Comparison of ENCODE assay signal across 8 mouse cellular contexts in genomic region chr1:167220303-167221174, GRCm38 (mm10).
A peak's percentile ranks its signal among the peaks of the same experiment; 100 is the strongest.
DNase-seq lines count a peak whose midpoint lies in the region; ATAC-seq lines count a peak whose summit lies in the region.

No protein-coding gene starts in this region.

- no peak overlapping the region; the same call in 1 of the 2 replicates for H3K9ac ChIP-seq in embryonic facial prominence, embryonic 14.5 days (ENCODE audit: low read depth, low read length)
- H3K9ac ChIP-seq in liver, embryonic 12.5 days, result no peak overlapping the region
- H3K9ac ChIP-seq in neural tube, embryonic 11.5 days (ENCODE audit: low read length), result no peak overlapping the region
- no peak overlapping the region for H3K9ac ChIP-seq in stomach, embryonic 16.5 days (ENCODE audit: low read length)

- H3K4me2 ChIP-seq in embryonic facial prominence, embryonic 14.5 days (ENCODE audit: low read depth, low read length), result no peak overlapping the region
- H3K4me2 ChIP-seq in liver, embryonic 12.5 days, result no peak overlapping the region
- H3K4me2 ChIP-seq in neural tube, embryonic 11.5 days (ENCODE audit: low read depth), result no peak overlapping the region
- no peak overlapping the region for H3K4me2 ChIP-seq in stomach, embryonic 16.5 days (ENCODE audit: low read depth, low read length)

- no peak overlapping the region for H3K4me3 ChIP-seq in embryonic facial prominence, embryonic 14.5 days (ENCODE audit: low read depth, low read length)
- no peak overlapping the region for H3K4me3 ChIP-seq in heart, embryonic 10.5 days
- H3K4me3 ChIP-seq in liver, embryonic 12.5 days, result no peak overlapping the region
- H3K4me3 ChIP-seq in neural tube, embryonic 11.5 days (ENCODE audit: low read depth, low read length), result no peak overlapping the region
- H3K4me3 ChIP-seq in stomach, embryonic 16.5 days (replicated peaks; ENCODE audit: low read length), result no peak overlapping the region

- no peaks in the 10 kb centered on the region for H3K4me1 ChIP-seq in embryonic facial prominence, embryonic 14.5 days (ENCODE audit: control insufficient read depth, insufficient read depth, low read length)
- no peaks in the 10 kb centered on the region for H3K4me1 ChIP-seq in heart, embryonic 10.5 days
- peaks cover 4% of the 10 kb centered on the region; the same call in 1 of the 2 replicates for H3K4me1 ChIP-seq in liver, embryonic 12.5 days
- H3K4me1 ChIP-seq in neural tube, embryonic 11.5 days (ENCODE audit: control insufficient read depth, insufficient read depth, low read length), result no peaks in the 10 kb centered on the region
- H3K4me1 ChIP-seq in stomach, embryonic 16.5 days (ENCODE audit: control insufficient read depth, insufficient read depth, low read length), result no peaks in the 10 kb centered on the region

- no peaks in the 10 kb centered on the region for H3K27me3 ChIP-seq in embryonic facial prominence, embryonic 14.5 days (replicated peaks; ENCODE audit: control insufficient read depth, insufficient read depth, low read length)
- H3K27me3 ChIP-seq in heart, embryonic 10.5 days (ENCODE audit: insufficient read depth, poor library complexity, severe bottlenecking), result no peaks in the 10 kb centered on the region
- H3K27me3 ChIP-seq in liver, embryonic 12.5 days (replicated peaks), result no peaks in the 10 kb centered on the region
- no peaks in the 10 kb centered on the region for H3K27me3 ChIP-seq in neural tube, embryonic 11.5 days (ENCODE audit: control insufficient read depth, insufficient read depth, low read length)
- no peaks in the 10 kb centered on the region for H3K27me3 ChIP-seq in stomach, embryonic 16.5 days (ENCODE audit: control insufficient read depth, insufficient read depth, low read length)

- no peak overlapping the region for H3K27ac ChIP-seq in embryonic facial prominence, embryonic 14.5 days (replicated peaks; ENCODE audit: low read depth, low read length)
- no peak overlapping the region for H3K27ac ChIP-seq in heart, embryonic 10.5 days
- no peak overlapping the region for H3K27ac ChIP-seq in liver, embryonic 12.5 days
- no peak overlapping the region for H3K27ac ChIP-seq in neural tube, embryonic 11.5 days (ENCODE audit: low read depth, low read length)
- no peak overlapping the region for H3K27ac ChIP-seq in stomach, embryonic 16.5 days (ENCODE audit: low read length)

- peak; percentile 70 for ATAC-seq in embryonic facial prominence, embryonic 14.5 days (ENCODE audit: low read depth)
- peak; percentile 57; the same call in 1 of the 2 replicates for ATAC-seq in liver, embryonic 12.5 days
- ATAC-seq in neural tube, embryonic 11.5 days (ENCODE audit: insufficient read depth, low FRiP score, low TSS enrichment), result peak; percentile 62; the same call in 1 of the 2 replicates
- peak; percentile 45; the same call in 1 of the 2 replicates for ATAC-seq in stomach, embryonic 16.5 days (ENCODE audit: insufficient read depth, low FRiP score)

- peak; percentile 80 for DNase-seq in A20 (ENCODE audit: low read depth, low spot score)
- DNase-seq in adrenal gland, postnatal 4 days (ENCODE audit: low spot score in 2 of 2), result peak; percentile 71 to 72
- peak; percentile 81 for DNase-seq in embryonic facial prominence, embryonic 14.5 days (ENCODE audit: low spot score)
- DNase-seq in heart, embryonic 10.5 days (ENCODE audit: low spot score), result peak; percentile 84
- DNase-seq in kidney, postnatal 10 days, result peak; percentile 90
- peak; percentile 85 for DNase-seq in neural tube, embryonic 11.5 days (ENCODE audit: low spot score)

- WGBS in embryonic facial prominence, embryonic 14.5 days, result 2% methylated on average over 5 of the region's 5 CpGs
- WGBS in heart, embryonic 10.5 days, result 6% methylated on average over 5 of the region's 5 CpGs
- WGBS in liver, embryonic 12.5 days (ENCODE audit: insufficient replicate concordance), result 11% methylated on average over 5 of the region's 5 CpGs
- WGBS in neural tube, embryonic 11.5 days, result 8% methylated on average over 5 of the region's 5 CpGs
- 5% methylated on average over 5 of the region's 5 CpGs for WGBS in stomach, embryonic 16.5 days

- no peaks in the 10 kb centered on the region for H3K9me3 ChIP-seq in embryonic facial prominence, embryonic 14.5 days (ENCODE audit: control insufficient read depth, low read length)
- no peaks in the 10 kb centered on the region for H3K9me3 ChIP-seq in heart, embryonic 10.5 days
- H3K9me3 ChIP-seq in liver, embryonic 12.5 days (replicated peaks), result no peaks in the 10 kb centered on the region
- no peaks in the 10 kb centered on the region for H3K9me3 ChIP-seq in neural tube, embryonic 11.5 days (ENCODE audit: control insufficient read depth, low read length)
- H3K9me3 ChIP-seq in stomach, embryonic 16.5 days (replicated peaks; ENCODE audit: control insufficient read depth, low read length), result no peaks in the 10 kb centered on the region

- H3K36me3 ChIP-seq in embryonic facial prominence, embryonic 14.5 days (ENCODE audit: control insufficient read depth, insufficient read depth, low read length), result peaks cover 13% of the 10 kb centered on the region
- peaks cover 19% of the 10 kb centered on the region; the same call in 1 of the 2 replicates for H3K36me3 ChIP-seq in heart, embryonic 10.5 days
- H3K36me3 ChIP-seq in liver, embryonic 12.5 days, result peaks cover 18% of the 10 kb centered on the region
- H3K36me3 ChIP-seq in neural tube, embryonic 11.5 days (ENCODE audit: control insufficient read depth, insufficient read depth, low read length), result no peaks in the 10 kb centered on the region
- no peaks in the 10 kb centered on the region for H3K36me3 ChIP-seq in stomach, embryonic 16.5 days (ENCODE audit: control insufficient read depth, insufficient read depth, low read length)
